ENCODE assay signal across 9 mouse cellular contexts in the genomic region with DNA sequence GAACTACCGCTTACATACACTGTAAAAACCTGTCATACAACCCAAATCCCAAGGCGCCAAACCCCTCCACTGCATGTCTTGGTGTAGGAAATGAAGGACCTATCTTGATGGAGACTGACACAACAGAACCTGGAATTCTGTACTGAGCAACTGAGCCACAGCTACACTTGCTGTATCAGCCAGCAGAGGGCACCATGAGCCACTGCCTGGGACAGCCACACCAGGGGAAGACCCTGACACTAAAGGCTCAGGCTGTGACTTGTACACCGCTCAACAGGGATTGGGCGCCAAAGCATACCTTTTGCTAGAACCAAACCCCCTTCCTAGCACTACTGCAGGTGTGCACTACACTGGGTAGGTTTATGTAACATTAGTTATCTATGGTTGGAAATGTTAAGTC.
DNase-seq lines count a peak whose midpoint lies in the region; ATAC-seq lines count a peak whose summit lies in the region.
"Had no signal": no experiment of that assay in that cellular context is flagged by ENCODE, and none has a peak within 500 bp of the region (broad histone marks: within the 10 kb centered on the region; RNA-seq: fewer than 3 reads in every experiment).

No protein-coding gene starts in this region.

- no peaks in the 10 kb centered on the region for H3K9me3 ChIP-seq in midbrain, embryonic 13.5 days
- no peaks in the 10 kb centered on the region for H3K9me3 ChIP-seq in stomach, embryonic 16.5 days (replicated peaks; ENCODE audit: control insufficient read depth, low read length)
- H3K9me3 ChIP-seq: megakaryocyte, embryonic 14.5 days had no signal

- H3K27ac ChIP-seq in midbrain, embryonic 13.5 days = no peak overlapping the region
- no peak overlapping the region for H3K27ac ChIP-seq in stomach, embryonic 16.5 days (ENCODE audit: low read length)

- no peaks in the 10 kb centered on the region for H3K27me3 ChIP-seq in midbrain, embryonic 13.5 days
- H3K27me3 ChIP-seq in stomach, embryonic 16.5 days (ENCODE audit: control insufficient read depth, insufficient read depth, low read length) = no peaks in the 10 kb centered on the region

- DNase-seq in ovary, postnatal 36 days (ENCODE audit: low spot score) = peak; percentile 66
- no peak for DNase-seq in ovary, postnatal 10 days (ENCODE audit: low spot score)
- DNase-seq in cerebellum, postnatal 10 days = peak; percentile 88 to 89
- peak; percentile 67 to 77 for DNase-seq in frontal cortex, postnatal 36 days (ENCODE audit: low spot score in 2 of 2)
- peak; percentile 43 to 60 for DNase-seq in left cerebral cortex, adult 8-10 months (ENCODE audit: low spot score in 2 of 2)

- H3K4me1 ChIP-seq in midbrain, embryonic 13.5 days (replicated peaks) = peaks cover 15% of the 10 kb centered on the region
- no peaks in the 10 kb centered on the region; the same call in 1 of the 2 replicates for H3K4me1 ChIP-seq in stomach, embryonic 16.5 days (ENCODE audit: control insufficient read depth, insufficient read depth, low read length)

- H3K9ac ChIP-seq in midbrain, embryonic 13.5 days (replicated peaks) = no peak overlapping the region
- H3K9ac ChIP-seq in stomach, embryonic 16.5 days (ENCODE audit: low read length) = no peak overlapping the region

- ATAC-seq in inflammation-experienced regulatory T-cells, adult 6 months = peak; percentile 66
- ATAC-seq in midbrain, embryonic 13.5 days = peak; percentile 59
- ATAC-seq in stomach, embryonic 16.5 days (ENCODE audit: insufficient read depth, low FRiP score) = peak; percentile 45; the same call in 1 of the 2 replicates

- peaks cover 62% of the 10 kb centered on the region for H3K36me3 ChIP-seq in midbrain, embryonic 13.5 days
- H3K36me3 ChIP-seq in stomach, embryonic 16.5 days (ENCODE audit: control insufficient read depth, insufficient read depth, low read length) = peaks cover 27% of the 10 kb centered on the region

- WGBS in midbrain, embryonic 13.5 days = 78% methylated on average over 4 of the region's 4 CpGs
- WGBS in stomach, embryonic 16.5 days = 76% methylated on average over 4 of the region's 4 CpGs

- no peak overlapping the region for H3K4me2 ChIP-seq in midbrain, embryonic 13.5 days (replicated peaks)
- H3K4me2 ChIP-seq in stomach, embryonic 16.5 days (ENCODE audit: low read depth, low read length) = no peak overlapping the region

- H3K4me3 ChIP-seq in midbrain, embryonic 13.5 days (replicated peaks) = no peak overlapping the region
- no peak overlapping the region for H3K4me3 ChIP-seq in stomach, embryonic 16.5 days (replicated peaks; ENCODE audit: low read length)
- H3K4me3 ChIP-seq: megakaryocyte, embryonic 14.5 days had no signal
